Mouse (Mus musculus) layer of hippocampus, adult 8-10 months (tissue): ENCODE data around the gene Cyp26a1. TPM values are rescaled to one million over a fixed set of nuclear protein-coding genes. Genes with fewer than 3 reads are reported as not detected.
A peak's percentile ranks its signal among the peaks of the same experiment; 100 is the strongest.

Source experiments
- DNase-seq, 2 experiments: peaks; one replicate each; pipeline ENCODE4 v3.0.0; 2022; ENCODE audit warnings: low spot score in 2 of 2
- total RNA-seq, 4 experiments: library from RNA; stranded (reverse); gene quantifications; 2 replicates each; pipeline ENCODE4 v1.2.4; 2022

The Cyp26a1 gene
- total RNA-seq, 4 experiments from 2014 or later = 0.51 to 0.74 (median 0.56) TPM

- DNase-seq = no peak
Measured at GRCm38 (mm10) chr19:37698273-37699160, 919 bp downstream of the Cyp26a1 start.

GRCm38 (mm10) chr19:37699711-37700110, 2.1 kb downstream of the Cyp26a1 start:
- DNase-seq = no peak

GRCm38 (mm10) chr19:37702377-37703076, 4.9 kb downstream of the Cyp26a1 start:
- no peak for DNase-seq

GRCm38 (mm10) chr19:37703902-37704509, 6.4 kb downstream of the Cyp26a1 start:
- peak; percentile 32 to 69 for DNase-seq

GRCm38 (mm10) chr19:37705722-37706121, 8.1 kb downstream of the Cyp26a1 start:
- no peak for DNase-seq

- DNase-seq = no peak
Measured at GRCm38 (mm10) chr19:37714681-37715080, 17.1 kb downstream of the Cyp26a1 start.

GRCm38 (mm10) chr19:37715980-37716379, 18.4 kb downstream of the Cyp26a1 start:
- DNase-seq = no peak

- no peak for DNase-seq
Measured at GRCm38 (mm10) chr19:37716524-37717175, 19.1 kb downstream of the Cyp26a1 start.

GRCm38 (mm10) chr19:37719166-37719565, 21.6 kb downstream of the Cyp26a1 start:
- DNase-seq = no peak

- no peak for DNase-seq
Measured at GRCm38 (mm10) chr19:37724591-37724990, 27.0 kb downstream of the Cyp26a1 start.

- DNase-seq = no peak
Measured at GRCm38 (mm10) chr19:37726585-37726984, 29.0 kb downstream of the Cyp26a1 start.

- no peak for DNase-seq
Measured at GRCm38 (mm10) chr19:37727366-37727765, 29.8 kb downstream of the Cyp26a1 start.

GRCm38 (mm10) chr19:37735426-37735825, 37.8 kb downstream of the Cyp26a1 start:
- no peak for DNase-seq

GRCm38 (mm10) chr19:37738575-37738974, 41.0 kb downstream of the Cyp26a1 start:
- DNase-seq = no peak

- DNase-seq = no peak
Measured at GRCm38 (mm10) chr19:37740043-37740442, 42.4 kb downstream of the Cyp26a1 start.

Other genes with a start within 250 kb of the Cyp26a1 start
- gene Exoc6, start 147.4 kb upstream of the Cyp26a1 start, total RNA-seq = 10 to 100 TPM; 47.4 to 51.6 (median 48.0) TPM
- under 1 TPM in 1 of 4 experiments, not detected in 3; 0.19 TPM for gene Cyp26c1, start 12.2 kb upstream of the Cyp26a1 start, total RNA-seq